Mouse (Mus musculus) lung, adult 2 months (tissue): Measurements from ENCODE around the gene Stambpl1.

Source experiments
- CTCF ChIP-seq: fragments of 200-500 bp; IDR thresholded peaks from 2 replicates; pipeline ENCODE4 v1.5.1; 2011; ENCODE audit warnings: mild to moderate bottlenecking, low read length, control low read depth; ENCODE audit not compliant: insufficient read depth
- POLR2A ChIP-seq: fragments of 200-500 bp; IDR thresholded peaks from 2 replicates; pipeline ENCODE4 v1.6.1; 2011; ENCODE audit warnings: low read depth, mild to moderate bottlenecking, control low read depth, low read length, borderline replicate concordance; ENCODE audit errors: extremely low read depth

DNA sequence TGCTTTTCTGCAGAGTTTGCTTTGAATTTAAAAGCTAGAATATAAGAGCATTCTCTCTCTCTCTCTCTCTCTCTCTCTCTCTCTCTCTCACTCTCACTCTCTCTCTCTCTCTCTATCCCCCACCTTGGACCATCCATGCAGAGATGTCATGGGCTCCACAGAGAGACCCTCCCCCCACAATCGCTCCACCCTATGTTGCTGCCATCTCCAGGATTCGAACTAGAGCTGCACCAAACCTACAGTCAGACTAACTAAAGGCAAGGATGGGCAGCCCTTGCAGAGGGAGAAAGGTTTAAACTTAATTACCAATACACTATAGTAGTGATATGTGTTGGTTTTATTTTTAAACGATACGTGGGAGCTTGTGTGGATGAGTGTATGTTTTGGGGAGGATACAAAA, 58.6 kb downstream of the Stambpl1 start:
- TF ChIP-seq CTCF (no peak), POLR2A (no peak)
